Mouse (Mus musculus) heart, postnatal 10 days (tissue): ENCODE measurements around the gene Tex29. TPM values are rescaled to one million over a fixed set of nuclear protein-coding genes. Genes with fewer than 3 reads are reported as not detected.

Experiments used
- DNase-seq, 2 experiments: peaks; one replicate each; pipeline ENCODE4 v3.0.0; 2021
- intact Hi-C: fragments of 180-260 bp; cut with DNase I; formaldehyde crosslinking; loops from one replicate; pipeline ENCODE4 v1.15.1; 2025
- total RNA-seq, 2 experiments: library from RNA; stranded (reverse); gene quantifications; 2 replicates each; pipeline ENCODE4 v1.2.3; 2021

Gene Tex29
- total RNA-seq = not detected

GRCm38 (mm10) chr8:11840174-11840573, at the start of gene Tex29:
Gene Tex29 (plus strand): TSS chr8:11840474.
- intact Hi-C loops = loop anchor here (5.0 kb wide), 1 partner anchor 77 kb away; no protein-coding TSS in a partner anchor
- no peak for DNase-seq

- DNase-seq = no peak
- intact Hi-C loops = no loop called here
Observed at GRCm38 (mm10) chr8:11794956-11795355, 45.3 kb upstream of the Tex29 start.

- intact Hi-C loops = no loop called here
- DNase-seq = no peak
Observed at GRCm38 (mm10) chr8:11797128-11797527, 43.1 kb upstream of the Tex29 start.

- DNase-seq = peak; percentile 52 to 64
- intact Hi-C loops = no loop called here
Observed at GRCm38 (mm10) chr8:11797729-11798479, 42.4 kb upstream of the Tex29 start.

- DNase-seq = no peak
- intact Hi-C loops = no loop called here
Observed at GRCm38 (mm10) chr8:11798480-11798867, 41.8 kb upstream of the Tex29 start.

GRCm38 (mm10) chr8:11799098-11799497, 41.2 kb upstream of the Tex29 start:
- DNase-seq = no peak
- intact Hi-C loops = no loop called here

GRCm38 (mm10) chr8:11800481-11800880, 39.8 kb upstream of the Tex29 start:
- intact Hi-C loops = no loop called here
- DNase-seq = no peak

DNA sequence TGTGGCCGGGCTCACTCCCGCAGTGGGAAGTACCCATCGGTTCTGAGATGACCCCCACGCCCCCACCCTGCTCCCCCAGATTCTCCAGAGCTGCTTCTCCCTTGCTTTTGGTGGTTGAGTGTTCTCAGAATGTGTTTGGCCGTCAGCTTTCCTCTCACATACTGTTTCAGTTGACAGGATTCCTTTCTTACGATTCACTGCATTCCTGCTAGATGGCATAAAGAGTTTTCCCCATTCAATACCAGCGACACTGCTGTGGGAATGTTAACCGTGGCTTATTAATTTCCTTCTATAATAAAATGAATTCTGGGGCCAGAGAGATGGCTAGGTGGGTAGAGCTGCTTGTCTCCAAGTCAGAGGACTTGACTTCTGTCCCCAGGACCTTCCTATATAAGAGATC, 38.7 kb upstream of the Tex29 start:
- DNase-seq = no peak
- intact Hi-C loops = no loop called here

DNA sequence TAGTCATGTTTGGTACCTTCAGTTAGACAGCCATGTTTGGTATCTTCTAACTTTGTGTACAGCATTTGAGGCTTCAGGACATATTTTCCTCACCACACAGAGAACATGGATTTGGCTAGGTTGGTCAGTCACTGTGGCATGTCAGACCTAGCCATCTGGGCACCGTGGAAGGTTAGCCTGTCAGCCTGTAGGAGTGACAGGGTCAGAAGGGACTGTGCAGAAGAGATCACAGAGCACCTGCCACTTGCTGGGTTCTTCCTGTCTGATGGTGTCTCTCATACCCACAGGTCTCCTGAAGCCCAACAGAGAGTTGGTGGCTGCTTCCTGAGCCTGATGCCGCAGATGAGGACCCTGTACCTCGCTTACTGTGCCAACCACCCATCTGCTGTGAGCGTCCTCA, 35.4 kb upstream of the Tex29 start:
- intact Hi-C loops = no loop called here
- no peak for DNase-seq

DNA sequence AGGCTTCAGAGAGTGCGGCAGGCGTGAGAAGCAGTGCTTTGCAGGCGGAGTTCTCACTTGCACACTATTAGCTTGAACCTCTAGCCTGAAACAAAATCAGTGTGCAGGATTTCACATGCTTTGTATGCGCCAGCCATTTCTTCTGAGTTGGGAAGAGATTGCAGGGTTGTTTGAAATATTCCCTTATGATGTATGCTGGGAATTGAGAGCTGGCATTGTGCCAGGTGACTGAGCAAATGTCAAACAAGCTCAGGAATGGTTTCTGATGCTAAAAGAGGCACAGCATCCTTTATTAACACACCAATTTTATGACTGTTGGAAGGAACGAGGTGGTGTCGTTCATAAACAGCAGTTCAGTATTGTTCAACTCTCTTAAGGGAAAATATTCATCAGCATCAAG, 34.0 kb upstream of the Tex29 start:
- intact Hi-C loops = no loop called here
- DNase-seq = no peak

DNA sequence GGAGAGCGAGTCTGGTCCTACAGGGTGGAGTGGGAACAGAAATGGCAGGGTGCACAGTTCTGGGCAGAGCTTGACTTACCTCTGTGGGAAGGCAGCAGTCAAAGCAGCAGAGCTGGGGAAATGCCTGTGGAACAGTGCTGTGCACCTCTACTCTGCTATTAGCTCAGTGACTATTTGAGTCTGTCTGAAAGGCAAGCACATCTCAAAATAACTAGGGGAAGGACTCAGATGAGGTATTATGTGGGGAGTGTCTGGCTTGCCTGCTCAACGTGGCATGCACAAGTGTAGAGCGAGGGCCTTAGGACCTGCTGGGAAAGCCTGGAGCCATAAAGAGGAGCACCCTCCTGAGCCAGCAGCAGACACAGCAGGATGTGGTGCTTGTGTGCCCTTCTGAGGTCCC, 32.9 kb upstream of the Tex29 start:
- DNase-seq = no peak
- intact Hi-C loops = no loop called here

DNA sequence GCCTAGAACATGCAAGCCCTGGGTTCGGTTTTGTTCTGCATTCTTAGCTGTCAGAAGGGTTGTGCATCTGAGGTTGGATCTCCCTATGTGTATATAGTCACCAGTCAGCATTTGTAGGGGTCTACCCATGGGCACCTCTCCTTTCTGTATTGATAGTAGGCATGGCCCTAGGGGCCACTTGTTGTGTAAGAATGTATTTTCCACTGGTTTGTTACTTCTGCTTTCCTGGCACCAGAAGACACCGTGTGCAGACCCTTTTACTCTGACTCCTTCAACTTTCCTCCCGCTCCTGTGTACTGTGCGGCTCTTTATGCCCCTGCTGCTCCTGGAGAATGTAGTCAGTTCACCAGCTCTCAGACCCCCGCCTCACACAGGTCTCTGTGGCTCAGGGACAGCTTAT, 32.2 kb upstream of the Tex29 start:
- DNase-seq = no peak
- intact Hi-C loops = no loop called here

DNA sequence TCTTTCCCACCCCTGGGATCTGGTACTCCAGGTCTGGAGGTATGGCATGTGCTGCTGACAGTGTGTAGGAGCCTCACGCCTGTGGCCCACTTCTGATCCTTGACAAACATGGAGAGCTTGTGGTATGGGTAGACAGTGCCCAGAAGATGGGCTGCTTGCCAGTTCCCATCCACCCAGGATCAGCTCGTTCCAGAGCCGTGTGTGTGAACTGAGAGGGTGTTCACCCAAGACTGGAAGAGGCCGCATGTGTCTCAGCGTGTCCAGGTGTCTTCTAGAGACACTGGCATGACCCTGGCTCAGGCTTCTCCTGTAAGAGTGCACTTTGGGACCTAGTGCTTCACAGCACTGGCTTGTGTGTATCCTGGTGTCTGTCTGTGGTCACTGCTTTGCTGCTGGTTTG, 29.8 kb upstream of the Tex29 start:
- intact Hi-C loops = no loop called here
- DNase-seq = no peak

GRCm38 (mm10) chr8:11813801-11814200, 26.5 kb upstream of the Tex29 start:
- intact Hi-C loops = no loop called here
- DNase-seq = no peak

DNA sequence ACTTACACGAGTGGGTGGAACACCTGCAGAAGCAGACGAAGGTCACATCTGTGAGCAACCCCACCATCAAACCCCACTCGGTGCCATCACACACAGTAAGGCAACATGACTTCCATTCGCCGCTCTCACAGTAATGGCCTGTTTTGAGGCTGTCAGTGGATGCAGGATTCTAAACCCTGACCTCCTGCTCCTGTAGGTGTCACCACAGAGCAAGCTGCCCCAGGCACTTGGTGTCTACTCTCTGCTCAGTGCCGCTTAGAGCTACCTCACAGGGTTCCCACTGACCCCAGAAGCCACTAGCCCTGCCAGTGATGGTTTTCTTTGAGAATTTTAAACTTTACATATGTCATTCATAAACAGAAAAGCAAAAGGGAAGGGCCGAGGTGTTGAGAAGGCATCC, 25.1 kb upstream of the Tex29 start:
- DNase-seq = peak in 1 of 2 experiments; percentile 30
- intact Hi-C loops = no loop called here

- intact Hi-C loops = no loop called here
Observed at GRCm38 (mm10) chr8:11820136-11820535, 20.1 kb upstream of the Tex29 start.

DNA sequence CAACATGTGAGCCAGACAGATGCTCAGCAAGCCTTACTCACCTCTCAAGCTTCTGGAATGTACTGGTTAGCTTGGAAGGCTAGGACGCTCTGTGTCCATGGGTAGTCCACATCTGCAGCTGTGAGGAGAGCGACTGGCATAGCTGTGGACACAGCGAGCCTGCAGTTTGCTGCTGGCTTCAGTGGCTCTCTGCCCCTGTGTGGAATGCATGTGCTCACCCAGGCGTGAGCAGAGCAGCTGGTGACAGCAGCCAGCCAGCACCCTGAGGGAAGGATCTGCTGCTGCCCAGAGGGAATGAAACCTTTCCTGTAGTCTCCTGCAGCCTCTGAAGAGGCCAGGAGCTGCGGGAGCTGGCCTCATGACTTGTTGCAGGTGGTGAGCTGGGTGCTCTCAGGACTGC, 19.7 kb upstream of the Tex29 start:
- peak; percentile 55 to 56 for DNase-seq
- intact Hi-C loops = no loop called here

More at GRCm38 (mm10) chr8:11820136-11820535, 20.1 kb upstream of the Tex29 start:
- DNase-seq = no peak

DNA sequence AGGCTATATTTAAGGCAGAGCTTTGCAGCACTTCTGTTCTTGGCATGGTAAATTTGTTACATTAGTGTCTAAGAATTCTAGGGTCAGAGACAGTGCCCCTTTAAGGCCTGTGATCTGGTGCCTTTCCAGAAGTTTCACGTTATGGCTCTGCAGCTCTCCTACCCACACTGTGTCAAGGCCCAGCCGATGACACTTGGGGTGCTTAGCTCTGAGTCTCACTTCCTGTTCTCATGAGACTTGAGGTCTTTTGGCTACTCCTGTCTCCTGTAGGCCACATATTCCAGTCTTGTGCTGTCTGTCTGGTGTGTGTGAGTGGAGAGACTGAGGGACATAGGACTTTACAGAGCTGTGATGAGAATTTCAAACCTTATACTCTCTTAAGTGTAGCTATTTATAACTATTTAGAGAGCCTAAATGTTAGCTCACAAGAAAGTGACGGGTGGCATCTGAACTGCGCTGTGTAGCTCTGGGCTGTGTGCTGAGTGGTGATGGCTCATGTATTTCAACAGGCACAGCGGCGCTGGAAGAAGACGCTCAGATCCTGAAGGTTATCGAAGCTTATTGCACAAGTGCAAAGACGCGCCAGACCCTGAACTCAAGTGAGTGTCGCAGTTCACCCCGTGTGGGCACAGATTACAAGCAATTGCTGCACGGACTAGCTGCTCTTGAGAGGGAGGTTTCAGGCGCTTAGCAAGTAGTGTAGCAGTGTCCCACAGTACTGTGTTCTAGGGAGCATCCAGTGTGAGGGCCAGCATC, 18.6 kb upstream of the Tex29 start:
- intact Hi-C loops = no loop called here
- DNase-seq = peak; percentile 47 to 52

DNA sequence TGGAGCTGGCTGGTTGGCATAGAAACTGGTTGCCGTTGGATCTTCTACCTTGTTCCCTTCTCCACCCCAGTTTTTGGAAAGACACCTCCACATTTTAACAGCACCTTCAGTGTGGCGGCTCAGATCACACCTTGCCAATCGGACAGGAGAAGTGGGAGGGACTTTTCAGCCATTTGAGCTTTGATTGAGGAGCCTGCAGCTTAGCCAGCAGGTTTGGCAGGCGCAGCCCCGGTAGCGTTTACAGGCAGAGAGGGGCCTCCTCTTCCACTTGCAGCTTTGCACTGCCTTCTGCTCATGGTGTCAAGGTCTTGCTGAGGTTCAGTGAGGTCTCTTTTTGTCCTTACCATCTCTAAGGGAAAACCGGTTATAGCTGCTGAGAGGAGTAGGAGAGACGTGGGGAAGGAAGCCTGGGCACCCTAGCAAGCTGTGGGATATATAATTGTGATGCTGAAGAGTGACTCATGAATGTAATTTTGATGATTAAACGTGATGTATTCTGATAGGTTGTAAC, 17.7 kb upstream of the Tex29 start:
- intact Hi-C loops = no loop called here
- DNase-seq = peak; percentile 28 to 46

GRCm38 (mm10) chr8:11825756-11826155, 14.5 kb upstream of the Tex29 start:
- DNase-seq = no peak
- intact Hi-C loops = no loop called here

DNA sequence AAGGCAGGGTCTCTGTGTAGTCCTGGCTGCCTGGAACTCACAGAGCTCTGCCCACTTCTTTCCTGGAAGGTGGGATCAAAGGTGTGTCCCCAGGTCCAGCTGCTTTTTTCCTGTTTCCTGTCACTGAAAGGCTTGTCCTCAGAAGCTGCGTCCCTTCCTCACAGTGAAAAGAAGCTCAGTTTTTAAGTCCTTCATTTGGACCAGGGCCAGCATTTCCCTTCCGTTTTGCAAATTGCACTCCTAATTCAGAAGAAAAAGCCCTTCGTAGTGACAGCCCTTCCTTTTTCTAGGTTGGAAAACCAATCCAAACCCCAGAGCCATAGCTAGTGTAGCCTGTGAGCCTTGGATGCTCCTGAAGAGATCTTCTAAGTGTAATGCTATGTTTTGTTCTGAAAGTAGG, 13.0 kb upstream of the Tex29 start:
- intact Hi-C loops = no loop called here
- no peak for DNase-seq
